Mouse (Mus musculus): ENCODE measurements around the gene Mb21d2. TPM values are rescaled to one million over a fixed set of nuclear protein-coding genes. Genes with fewer than 3 reads are reported as not detected.

The Mb21d2 gene
- polyA plus RNA-seq, 1 experiment from 2014 or later = 4.7 TPM

- Histone ChIP-seq H3K4me3 (ENCODE audit: control insufficient read depth in 1 of 2, insufficient read depth in 1 of 2, low read depth in 1 of 2, low read length in 2 of 2) (no peak overlapping the region), H3K36me3 (ENCODE audit: control insufficient read depth, insufficient read depth, low read length) (no peaks in the 10 kb centered on the region), H3K9me3 (ENCODE audit: control insufficient read depth, low read length) (no peaks in the 10 kb centered on the region), H3K4me1 (ENCODE audit: control insufficient read depth in 2 of 2, insufficient read depth in 2 of 2, low read length in 2 of 2) (peaks cover 15 to 21% of the 10 kb centered on the region in 2 experiments), H3K9ac (ENCODE audit: low read length) (no peak overlapping the region), H3K27me3 (ENCODE audit: control insufficient read depth, insufficient read depth, low read length) (no peaks in the 10 kb centered on the region), H3K4me2 (ENCODE audit: low read length) (no peak overlapping the region), H3K27ac (replicated peaks in 1 of 2; ENCODE audit: control insufficient read depth in 1 of 2, insufficient read depth in 1 of 2, low read depth in 2 of 2, low read length in 2 of 2) (no peak overlapping the region)
- ATAC-seq (ENCODE audit: insufficient number of reproducible peaks, insufficient read depth, low FRiP score, low read depth) = no peak
- WGBS = 69% methylated on average over 9 of the region's 9 CpGs
Measured at GRCm38 (mm10) chr16:28877162-28877662, 52.3 kb downstream of the Mb21d2 start.

GRCm38 (mm10) chr16:28873404-28873895 lies 56.0 kb downstream of the Mb21d2 start:
- H3K4me1 ChIP-seq (ENCODE audit: control insufficient read depth in 2 of 2, insufficient read depth in 2 of 2, low read length in 2 of 2) = peaks cover 8 to 15% of the 10 kb centered on the region in 2 experiments
- no peaks in the 10 kb centered on the region for H3K36me3 ChIP-seq (ENCODE audit: control insufficient read depth, insufficient read depth, low read length)
- no peaks in the 10 kb centered on the region for H3K27me3 ChIP-seq (ENCODE audit: control insufficient read depth, insufficient read depth, low read length)
- H3K9ac ChIP-seq (ENCODE audit: low read length) = no peak overlapping the region
- no peak overlapping the region for H3K4me2 ChIP-seq (ENCODE audit: low read length)
- H3K9me3 ChIP-seq (ENCODE audit: control insufficient read depth, low read length) = no peaks in the 10 kb centered on the region
- no peak overlapping the region for H3K4me3 ChIP-seq (ENCODE audit: control insufficient read depth in 1 of 2, insufficient read depth in 1 of 2, low read depth in 1 of 2, low read length in 2 of 2)
- no peak overlapping the region for H3K27ac ChIP-seq (replicated peaks in 1 of 2; ENCODE audit: control insufficient read depth in 1 of 2, insufficient read depth in 1 of 2, low read depth in 2 of 2, low read length in 2 of 2)
- no peak for ATAC-seq (ENCODE audit: insufficient number of reproducible peaks, insufficient read depth, low FRiP score, low read depth)
- 82% methylated on average over 8 of the region's 8 CpGs for WGBS

GRCm38 (mm10) chr16:28870860-28871259 lies 58.6 kb downstream of the Mb21d2 start:
- Histone ChIP-seq H3K9me3 (ENCODE audit: control insufficient read depth, low read length) (no peaks in the 10 kb centered on the region), H3K4me3 (ENCODE audit: control insufficient read depth in 1 of 2, insufficient read depth in 1 of 2, low read depth in 1 of 2, low read length in 2 of 2) (no peak overlapping the region), H3K27me3 (ENCODE audit: control insufficient read depth, insufficient read depth, low read length) (no peaks in the 10 kb centered on the region), H3K36me3 (ENCODE audit: control insufficient read depth, insufficient read depth, low read length) (no peaks in the 10 kb centered on the region), H3K4me1 (ENCODE audit: control insufficient read depth in 2 of 2, insufficient read depth in 2 of 2, low read length in 2 of 2) (peaks cover 8 to 15% of the 10 kb centered on the region in 2 experiments), H3K27ac (replicated peaks in 1 of 2; ENCODE audit: control insufficient read depth in 1 of 2, insufficient read depth in 1 of 2, low read depth in 2 of 2, low read length in 2 of 2) (no peak overlapping the region), H3K4me2 (ENCODE audit: low read length) (no peak overlapping the region), H3K9ac (ENCODE audit: low read length) (no peak overlapping the region)
- no peak for ATAC-seq (ENCODE audit: insufficient number of reproducible peaks, insufficient read depth, low FRiP score, low read depth)
- 70% methylated on average over 9 of the region's 9 CpGs for WGBS

- peaks cover 8 to 15% of the 10 kb centered on the region in 2 experiments for H3K4me1 ChIP-seq (ENCODE audit: control insufficient read depth in 2 of 2, insufficient read depth in 2 of 2, low read length in 2 of 2)
- no peak overlapping the region for H3K9ac ChIP-seq (ENCODE audit: low read length)
- H3K27ac ChIP-seq (replicated peaks in 1 of 2; ENCODE audit: control insufficient read depth in 1 of 2, insufficient read depth in 1 of 2, low read depth in 2 of 2, low read length in 2 of 2) = no peak overlapping the region
- H3K9me3 ChIP-seq (ENCODE audit: control insufficient read depth, low read length) = no peaks in the 10 kb centered on the region
- no peak overlapping the region for H3K4me2 ChIP-seq (ENCODE audit: low read length)
- H3K36me3 ChIP-seq (ENCODE audit: control insufficient read depth, insufficient read depth, low read length) = no peaks in the 10 kb centered on the region
- H3K27me3 ChIP-seq (ENCODE audit: control insufficient read depth, insufficient read depth, low read length) = no peaks in the 10 kb centered on the region
- no peak overlapping the region for H3K4me3 ChIP-seq (ENCODE audit: control insufficient read depth in 1 of 2, insufficient read depth in 1 of 2, low read depth in 1 of 2, low read length in 2 of 2)
- WGBS = 71% methylated on average over 5 of the region's 5 CpGs
- no peak for ATAC-seq (ENCODE audit: insufficient number of reproducible peaks, insufficient read depth, low FRiP score, low read depth)
Measured at GRCm38 (mm10) chr16:28870456-28870855, 59.0 kb downstream of the Mb21d2 start.

DNA sequence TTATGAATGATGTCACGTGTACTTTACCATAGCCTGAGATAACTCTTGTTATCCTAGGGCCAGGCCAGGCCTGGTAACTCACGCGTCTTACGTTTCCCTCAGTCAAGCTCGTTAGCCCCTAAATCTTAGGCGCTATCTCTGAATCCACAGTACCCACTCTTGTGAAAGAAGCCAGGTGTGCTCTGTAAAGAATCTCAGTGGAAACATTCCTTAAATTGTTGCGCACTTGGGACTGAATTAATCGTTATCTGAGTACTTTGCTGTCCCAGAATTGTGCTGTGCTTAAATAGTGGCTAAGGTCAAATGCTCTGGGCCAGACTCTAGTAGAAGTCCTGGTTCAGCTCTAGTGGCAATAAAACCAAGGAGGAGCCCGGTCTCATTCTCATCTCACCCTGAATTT lies 60.6 kb downstream of the Mb21d2 start:
- Histone ChIP-seq H3K27ac (replicated peaks in 1 of 2; ENCODE audit: control insufficient read depth in 1 of 2, insufficient read depth in 1 of 2, low read depth in 2 of 2, low read length in 2 of 2) (no peak overlapping the region), H3K4me2 (ENCODE audit: low read length) (no peak overlapping the region), H3K27me3 (ENCODE audit: control insufficient read depth, insufficient read depth, low read length) (no peaks in the 10 kb centered on the region), H3K4me3 (ENCODE audit: control insufficient read depth in 1 of 2, insufficient read depth in 1 of 2, low read depth in 1 of 2, low read length in 2 of 2) (no peak overlapping the region), H3K9me3 (ENCODE audit: control insufficient read depth, low read length) (no peaks in the 10 kb centered on the region), H3K36me3 (ENCODE audit: control insufficient read depth, insufficient read depth, low read length) (no peaks in the 10 kb centered on the region), H3K4me1 (ENCODE audit: control insufficient read depth in 2 of 2, insufficient read depth in 2 of 2, low read length in 2 of 2) (peaks cover 8 to 15% of the 10 kb centered on the region in 2 experiments), H3K9ac (ENCODE audit: low read length) (no peak overlapping the region)
- ATAC-seq (ENCODE audit: insufficient number of reproducible peaks, insufficient read depth, low FRiP score, low read depth) = no peak
- 38% methylated on average over 9 of the region's 9 CpGs for WGBS

GRCm38 (mm10) chr16:28866584-28867295 lies 62.7 kb downstream of the Mb21d2 start:
- no peak overlapping the region for H3K27ac ChIP-seq (replicated peaks in 1 of 2; ENCODE audit: control insufficient read depth in 1 of 2, insufficient read depth in 1 of 2, low read depth in 2 of 2, low read length in 2 of 2)
- no peak overlapping the region for H3K4me3 ChIP-seq (ENCODE audit: control insufficient read depth in 1 of 2, insufficient read depth in 1 of 2, low read depth in 1 of 2, low read length in 2 of 2)
- ATAC-seq (ENCODE audit: insufficient number of reproducible peaks, insufficient read depth, low FRiP score, low read depth) = no peak
- 75% methylated on average over 8 of the region's 8 CpGs for WGBS
- peaks cover 13 to 27% of the 10 kb centered on the region in 2 experiments for H3K4me1 ChIP-seq (ENCODE audit: control insufficient read depth in 2 of 2, insufficient read depth in 2 of 2, low read length in 2 of 2)
- no peaks in the 10 kb centered on the region for H3K36me3 ChIP-seq (ENCODE audit: control insufficient read depth, insufficient read depth, low read length)
- no peak overlapping the region for H3K9ac ChIP-seq (ENCODE audit: low read length)
- H3K27me3 ChIP-seq (ENCODE audit: control insufficient read depth, insufficient read depth, low read length) = no peaks in the 10 kb centered on the region
- H3K4me2 ChIP-seq (ENCODE audit: low read length) = no peak overlapping the region
- no peaks in the 10 kb centered on the region for H3K9me3 ChIP-seq (ENCODE audit: control insufficient read depth, low read length)

DNA sequence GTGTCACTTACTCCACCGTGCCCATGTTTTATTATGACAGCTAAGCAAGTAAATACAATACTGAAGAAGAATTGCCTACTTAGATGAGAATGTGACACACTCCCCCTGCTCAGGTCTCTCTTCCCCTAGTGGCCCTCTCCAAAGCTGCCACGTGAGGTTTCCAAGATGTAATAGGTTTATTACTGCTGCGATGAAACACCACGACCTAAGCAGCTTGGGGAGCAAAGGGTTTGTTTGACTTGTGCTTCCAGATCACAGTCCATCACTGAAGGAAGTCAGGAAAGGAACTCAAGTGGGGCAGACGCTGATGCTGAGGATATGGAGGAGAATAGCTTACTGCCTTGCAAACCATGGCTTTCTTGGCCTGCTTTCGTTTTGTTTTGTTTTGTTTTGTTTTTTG lies 65.9 kb downstream of the Mb21d2 start:
- Histone ChIP-seq H3K4me3 (ENCODE audit: control insufficient read depth in 1 of 2, insufficient read depth in 1 of 2, low read depth in 1 of 2, low read length in 2 of 2) (no peak overlapping the region), H3K27me3 (ENCODE audit: control insufficient read depth, insufficient read depth, low read length) (no peaks in the 10 kb centered on the region), H3K27ac (replicated peaks in 1 of 2; ENCODE audit: control insufficient read depth in 1 of 2, insufficient read depth in 1 of 2, low read depth in 2 of 2, low read length in 2 of 2) (no peak overlapping the region), H3K4me2 (ENCODE audit: low read length) (no peak overlapping the region), H3K36me3 (ENCODE audit: control insufficient read depth, insufficient read depth, low read length) (no peaks in the 10 kb centered on the region), H3K4me1 (ENCODE audit: control insufficient read depth in 2 of 2, insufficient read depth in 2 of 2, low read length in 2 of 2) (peaks cover 6 to 19% of the 10 kb centered on the region in 2 experiments), H3K9me3 (ENCODE audit: control insufficient read depth, low read length) (no peaks in the 10 kb centered on the region), H3K9ac (ENCODE audit: low read length) (no peak overlapping the region)
- ATAC-seq (ENCODE audit: insufficient number of reproducible peaks, insufficient read depth, low FRiP score, low read depth) = no peak
- WGBS = 77% methylated on average over 6 of the region's 6 CpGs
